Mouse (Mus musculus): ENCODE measurements around the gene Defb9. TPM values are rescaled to one million over a fixed set of nuclear protein-coding genes. Genes with fewer than 3 reads are reported as not detected.

The Defb9 gene
- polyA plus RNA-seq (2021; fragmentation: Nextera tagmentation) = 1.0 TPM in 1 of 2 replicates, not detected in the other
- long read RNA-seq, experiment 1 = 0 reads
- long read RNA-seq, experiment 2 = 0 reads

GRCm38 (mm10) chr8:21885321-21885720, at the start of gene Defb9:
Gene Defb9 (minus strand): TSS chr8:21885421.

GRCm38 (mm10) chr8:21932610-21933009, 47.4 kb upstream of the Defb9 start, which contains the start of gene Defb15:
Gene Defb15 (minus strand): TSS chr8:21932710.

GRCm38 (mm10) chr8:21906290-21906689, 21.1 kb upstream of the Defb9 start, which contains the start of gene Defb11:
Gene Defb11 (minus strand): TSS chr8:21906412.

GRCm38 (mm10) chr8:21858586-21858985, 26.6 kb downstream of the Defb9 start, which contains the start of gene Defb10:
Gene Defb10 (plus strand): TSS chr8:21858901.

Other genes starting within 250 kb of the Defb9 start
- not detected in 2 replicates for gene Defa17, start 229.6 kb downstream of the Defb9 start, polyA plus RNA-seq (2021; fragmentation: Nextera tagmentation)
- not detected in 2 replicates for gene Defa34, start 219.6 kb downstream of the Defb9 start, polyA plus RNA-seq (2021; fragmentation: Nextera tagmentation)
- gene AY761184, start 181.8 kb downstream of the Defb9 start, polyA plus RNA-seq (2021; fragmentation: Nextera tagmentation) = not detected in 2 replicates
- not detected in 2 replicates for gene Defa24, start 150.9 kb downstream of the Defb9 start, polyA plus RNA-seq (2021; fragmentation: Nextera tagmentation)
- gene Defb50, start 61.9 kb downstream of the Defb9 start, polyA plus RNA-seq (2021; fragmentation: Nextera tagmentation) = not detected in 2 replicates
- not detected in 2 replicates for gene Defb2, start 45.5 kb downstream of the Defb9 start, polyA plus RNA-seq (2021; fragmentation: Nextera tagmentation)
- not detected in 2 replicates for gene Defb10, start 26.5 kb downstream of the Defb9 start, polyA plus RNA-seq (2021; fragmentation: Nextera tagmentation)
- gene Defb11, start 21.0 kb upstream of the Defb9 start, polyA plus RNA-seq (2021; fragmentation: Nextera tagmentation) = 35.5 TPM in 1 of 2 replicates, not detected in the other
- not detected in 2 replicates for gene Defb15, start 47.3 kb upstream of the Defb9 start, polyA plus RNA-seq (2021; fragmentation: Nextera tagmentation)
- not detected in 2 replicates for gene Defb35, start 52.9 kb upstream of the Defb9 start, polyA plus RNA-seq (2021; fragmentation: Nextera tagmentation)
- gene Defb13, start 61.3 kb upstream of the Defb9 start, polyA plus RNA-seq (2021; fragmentation: Nextera tagmentation) = not detected in 2 replicates
- not detected in 2 replicates for gene Fam90a1a, start 73.3 kb upstream of the Defb9 start, polyA plus RNA-seq (2021; fragmentation: Nextera tagmentation)
- gene Ccdc70, start 84.4 kb upstream of the Defb9 start, polyA plus RNA-seq (2021; fragmentation: Nextera tagmentation) = not detected in 2 replicates
- 0.63 and 0.93 TPM in 2 replicates for gene Atp7b, start 174.9 kb upstream of the Defb9 start, polyA plus RNA-seq (2021; fragmentation: Nextera tagmentation)
- gene Alg11, start 175.3 kb upstream of the Defb9 start, polyA plus RNA-seq (2021; fragmentation: Nextera tagmentation) = 7.8 and 12.3 TPM in 2 replicates
- gene Nek5, start 239.6 kb upstream of the Defb9 start, polyA plus RNA-seq (2021; fragmentation: Nextera tagmentation) = 0.70 and 2.5 TPM in 2 replicates

Measured in layer of hippocampus, adult 6 months (tissue).